Mouse (Mus musculus): ENCODE data around the gene Araf.
"Not testable (repeated sequence)": the region's sequence is repeated elsewhere in the genome, so short reads cannot be mapped to it uniquely, and the experiment has no call there.

Araf gene

DNA sequence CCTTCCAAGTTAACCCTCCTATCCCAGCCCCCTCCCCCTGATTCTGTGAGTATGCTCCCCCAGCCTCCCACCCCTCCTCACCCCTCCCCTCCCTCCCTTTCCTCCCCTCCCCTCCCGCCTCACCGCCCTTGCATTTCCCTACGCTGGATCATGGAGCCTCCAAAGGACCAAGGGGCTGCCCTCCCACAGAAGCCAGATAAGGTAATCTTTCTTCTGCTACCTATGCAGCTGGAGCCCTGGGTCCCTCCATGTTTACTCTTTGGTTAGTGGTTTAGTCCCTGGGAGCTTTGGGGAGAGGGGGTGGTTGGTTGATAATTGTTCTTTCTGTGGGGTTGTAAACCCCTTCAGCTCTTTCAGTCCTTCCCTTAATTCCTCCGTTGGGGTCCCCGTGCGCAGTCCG lies at the start of gene Araf:
Araf (plus strand) TSS at position 134 of the 400 bp plus-strand sequence.
- DNase-seq (ENCODE audit: low spot score): no peak

DNA sequence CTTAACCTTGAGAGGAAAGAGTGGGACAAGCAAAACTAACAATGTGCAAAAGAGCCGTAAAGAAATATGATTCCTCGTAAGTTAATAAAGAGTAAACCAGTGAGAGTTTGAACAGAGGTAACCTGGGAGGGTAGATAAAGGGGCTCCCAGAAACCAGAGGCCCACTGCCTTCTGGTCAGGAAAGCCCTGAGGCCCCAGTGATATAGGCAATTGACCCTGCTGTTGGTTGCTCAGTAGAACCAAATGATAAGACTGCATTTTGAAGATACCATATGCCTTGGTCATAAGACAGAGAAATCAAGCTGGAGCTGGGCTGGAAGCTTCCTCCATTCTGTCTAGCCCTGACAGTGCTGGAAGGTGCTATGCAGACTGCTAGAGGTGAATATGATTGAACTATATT lies 48.8 kb upstream of the Araf start:
- no peak for DNase-seq (ENCODE audit: low spot score)

DNA sequence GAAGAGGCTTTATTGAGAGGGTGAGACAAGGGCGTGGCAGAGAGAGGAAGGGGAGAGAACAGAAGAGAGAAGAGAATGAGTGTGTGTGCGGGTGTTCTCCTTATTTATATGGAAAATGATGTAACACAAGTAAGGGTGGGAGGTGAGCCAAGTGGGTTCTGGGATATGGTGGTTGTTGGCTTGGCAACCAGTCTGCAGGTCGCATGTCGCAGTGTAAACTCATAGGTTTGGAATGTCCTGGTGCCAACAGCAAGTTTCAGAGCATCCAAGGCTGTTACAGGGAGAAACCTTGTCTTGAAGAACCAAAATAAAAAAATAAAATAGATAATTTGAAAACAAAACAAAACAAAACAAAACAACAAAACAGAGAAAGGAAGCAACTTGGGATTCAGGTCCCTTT lies 36.4 kb upstream of the Araf start:
- DNase-seq (ENCODE audit: low spot score): no peak

DNA sequence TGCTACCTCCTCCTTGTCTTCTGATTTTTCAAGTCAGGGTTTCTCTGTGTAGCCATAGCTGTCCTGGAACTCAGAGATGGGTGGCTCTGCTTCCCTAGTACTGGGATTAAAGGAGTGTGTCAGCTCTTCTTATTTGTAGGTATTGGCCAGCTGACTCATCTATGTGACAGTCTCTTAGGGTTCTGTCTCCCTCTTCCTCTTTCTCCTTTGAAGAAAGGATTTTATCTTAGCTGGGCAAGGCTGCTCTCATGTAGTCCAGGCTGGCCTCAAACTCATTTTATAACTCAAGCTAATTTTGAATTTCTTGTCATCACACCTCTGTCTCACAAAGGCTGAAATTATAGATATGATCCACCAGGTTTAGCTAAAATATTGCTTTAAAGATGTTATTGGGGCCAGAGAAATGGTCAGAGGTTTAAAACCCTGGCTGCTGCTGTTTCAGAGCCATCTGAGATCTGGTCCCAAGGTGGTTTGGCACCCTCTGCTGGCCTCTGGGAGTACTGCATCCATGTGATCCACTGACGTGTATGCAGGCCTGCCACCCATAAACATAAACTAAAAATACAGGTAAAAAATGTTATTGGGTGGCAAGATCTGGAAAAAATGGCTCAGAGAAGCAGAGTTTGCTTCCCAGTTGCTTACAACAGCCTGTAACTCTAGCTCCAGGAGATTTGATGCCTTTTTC lies 26.8 kb upstream of the Araf start:
- peak; percentile 31 for DNase-seq (ENCODE audit: low spot score)

DNA sequence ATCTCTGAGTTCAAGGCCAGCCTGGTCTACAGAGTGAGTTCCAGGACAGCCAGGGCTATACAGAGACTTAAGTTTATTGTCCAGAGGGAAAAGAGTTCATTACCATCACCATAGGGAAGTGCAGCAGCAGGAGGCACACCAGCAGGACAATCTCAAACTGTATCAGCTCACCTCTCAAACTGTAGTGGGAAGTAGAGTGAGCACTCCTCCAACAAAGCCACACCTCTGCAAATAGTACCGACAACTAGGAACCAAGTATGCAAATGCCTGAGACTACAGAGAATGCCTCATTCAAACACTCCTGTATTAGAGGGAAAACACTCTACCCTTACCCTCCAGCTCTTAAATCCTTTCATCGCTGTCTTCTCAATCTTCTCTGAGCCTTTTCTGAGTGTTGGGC lies 25.9 kb upstream of the Araf start:
- no peak for DNase-seq (ENCODE audit: low spot score)

DNA sequence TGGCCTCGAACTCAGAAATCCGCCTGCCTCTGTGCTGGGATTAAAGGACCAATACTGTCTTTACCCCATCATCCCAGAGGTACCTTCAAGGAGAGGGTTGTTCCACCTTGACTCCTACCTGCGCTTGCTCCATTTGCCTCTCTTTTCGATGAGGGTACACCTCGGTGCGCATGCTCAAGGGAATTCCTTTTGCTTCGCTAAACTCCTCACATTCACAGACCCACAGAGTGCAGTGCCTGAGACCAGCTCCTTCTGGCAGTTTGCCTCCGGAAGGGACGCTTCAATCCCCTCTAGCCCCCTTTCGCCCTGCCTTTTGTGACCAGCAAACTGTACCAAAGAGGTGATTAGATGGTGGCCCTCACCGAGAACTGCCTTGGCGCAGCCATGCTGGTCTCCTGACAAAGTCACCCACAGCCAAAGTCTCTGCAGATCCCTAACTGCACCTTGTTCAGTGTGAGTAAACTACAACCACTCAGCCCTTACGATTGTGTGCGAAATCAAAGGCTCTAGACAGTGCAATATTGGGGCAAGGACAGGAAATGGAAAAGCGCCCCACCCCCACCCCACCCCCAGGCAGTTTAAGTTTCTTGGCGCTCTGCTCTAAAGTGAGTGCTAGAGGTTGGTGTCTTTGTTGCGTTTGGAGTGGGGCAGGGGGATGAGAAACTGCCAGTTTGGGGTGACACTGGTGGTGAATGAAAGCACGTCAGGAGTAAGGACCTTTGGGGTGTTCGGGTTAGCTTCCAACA lies 22.2 kb upstream of the Araf start:
- DNase-seq (ENCODE audit: low spot score): no peak

DNA sequence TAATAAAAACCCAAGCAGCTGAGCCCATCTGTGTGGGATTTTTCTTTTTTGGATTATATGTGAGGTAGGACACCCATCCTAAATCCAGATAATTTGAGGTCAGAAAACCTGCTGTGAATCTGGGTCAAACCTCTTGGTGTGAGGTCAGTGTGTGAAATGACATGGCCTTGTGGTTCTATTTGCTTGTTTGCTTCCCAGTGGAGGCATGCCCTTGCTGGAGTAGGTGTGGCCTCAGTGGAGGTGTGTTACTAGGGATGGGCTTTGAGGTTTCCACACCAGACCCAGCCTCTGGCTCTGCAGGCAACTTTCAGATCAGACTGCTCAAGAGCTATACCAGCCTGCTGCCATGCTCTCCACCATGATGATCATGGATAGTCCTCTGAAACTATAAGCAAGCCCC lies 20.0 kb upstream of the Araf start:
- no peak for DNase-seq (ENCODE audit: low spot score)

DNA sequence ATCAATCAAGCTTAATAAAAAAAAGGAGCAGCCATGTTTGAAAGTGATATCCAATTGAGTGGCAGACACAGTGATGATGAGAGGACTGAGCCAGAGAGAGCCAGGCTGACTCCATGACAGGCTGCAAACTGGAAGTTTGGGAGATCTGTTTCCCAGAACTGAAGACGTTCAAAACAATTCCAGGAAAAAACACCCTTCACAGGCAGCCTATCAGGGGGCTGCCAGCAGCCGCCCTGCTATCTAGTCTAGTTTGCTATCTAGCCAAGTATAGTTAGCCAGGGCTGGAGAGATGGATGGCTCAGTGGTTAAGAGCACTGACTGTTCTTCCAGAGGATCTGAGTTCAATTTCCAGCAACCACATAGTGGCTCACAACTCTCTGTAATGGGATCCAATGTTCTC lies 10.3 kb upstream of the Araf start:
- no peak for DNase-seq (ENCODE audit: low spot score)

DNA sequence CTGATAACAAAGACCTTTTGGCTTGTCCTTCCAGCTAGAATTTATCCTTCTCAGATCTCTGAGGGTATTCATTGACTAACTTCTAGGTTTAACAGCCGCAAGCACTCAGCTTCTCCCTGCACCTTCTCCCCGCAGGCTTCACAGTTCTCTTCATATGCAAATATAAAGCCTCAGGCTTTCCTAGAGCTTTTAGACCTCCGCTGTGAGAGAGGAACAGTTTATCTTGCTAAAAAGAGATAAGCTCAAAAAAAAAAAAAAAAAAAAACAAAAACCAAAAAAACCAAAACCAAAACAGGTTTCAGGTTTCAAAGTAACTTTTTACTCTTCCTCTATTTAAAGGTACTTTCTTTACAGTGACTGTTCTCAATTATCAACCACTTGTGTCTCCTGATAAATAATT lies 5.2 kb upstream of the Araf start:
- peak; percentile 32 for DNase-seq (ENCODE audit: low spot score)

DNA sequence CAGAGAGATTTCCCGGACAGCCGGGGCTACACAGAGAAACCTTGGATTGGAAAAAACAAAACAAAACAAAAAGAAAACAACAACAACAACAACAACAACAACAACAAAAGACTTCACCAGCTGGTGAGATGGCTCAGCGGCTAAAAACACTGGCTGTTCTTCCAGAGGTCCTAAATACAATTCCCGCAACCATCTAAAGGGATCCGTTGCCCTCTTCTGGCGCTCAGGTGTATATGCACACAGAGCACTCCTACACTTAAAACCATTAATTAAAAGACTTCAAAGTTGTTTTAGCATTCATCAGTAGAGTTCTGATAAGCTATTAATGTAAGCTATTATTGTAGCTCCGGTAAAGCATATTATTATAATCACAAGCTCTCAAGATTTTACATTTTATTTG lies 4.4 kb upstream of the Araf start:
- DNase-seq (ENCODE audit: low spot score): no peak

DNA sequence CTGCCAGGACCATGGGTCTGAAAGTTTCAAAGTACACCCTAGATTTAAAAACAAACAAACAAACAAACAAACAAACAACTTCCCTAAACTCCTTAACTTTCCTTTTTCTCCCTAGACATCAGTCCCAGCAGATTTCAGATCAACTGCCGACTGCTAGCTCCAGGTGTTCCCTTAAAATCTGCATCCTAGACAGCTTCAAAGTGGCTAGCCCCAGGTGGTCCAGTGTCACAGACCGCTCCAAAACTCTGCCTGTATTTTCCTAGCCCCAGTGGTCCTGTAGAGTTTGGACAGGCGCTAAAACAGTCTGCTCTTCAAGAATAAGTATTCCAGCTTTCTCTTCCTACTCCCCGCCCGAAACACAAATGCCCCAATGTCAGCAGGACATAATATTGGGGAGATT lies 3.4 kb upstream of the Araf start:
- no peak for DNase-seq (ENCODE audit: low spot score)

DNA sequence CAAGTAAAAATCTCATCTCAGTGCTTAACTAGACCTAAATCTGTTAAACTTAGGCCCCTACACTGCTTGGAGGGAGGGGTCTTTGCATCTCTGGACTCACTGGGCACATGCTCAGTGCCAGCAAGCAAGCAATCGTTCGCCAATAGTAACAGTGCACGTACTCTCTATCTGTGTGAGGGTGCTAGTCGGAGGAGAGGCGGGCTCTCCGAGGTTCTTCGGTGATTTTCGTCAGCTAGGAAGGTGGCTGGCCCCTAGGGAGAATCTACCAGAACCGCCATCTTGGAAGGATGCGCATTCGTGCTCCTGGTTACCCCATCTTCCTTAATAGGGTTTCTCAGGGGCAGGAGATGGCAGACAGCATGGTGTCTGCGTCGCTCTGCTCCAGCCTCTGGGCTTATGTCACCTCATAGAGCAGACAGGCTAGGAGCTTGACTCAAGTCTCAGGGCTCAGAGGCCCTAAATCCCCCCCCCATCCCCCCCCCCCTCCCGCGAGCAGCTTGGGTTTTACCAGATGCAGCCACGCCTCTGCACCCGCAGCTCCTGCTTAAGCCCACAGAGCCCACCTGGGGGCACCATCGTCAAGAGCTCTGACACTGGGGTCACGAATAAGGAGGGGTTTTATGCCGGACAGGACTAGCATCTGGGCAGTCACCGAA lies 655 bp downstream of the Araf start:
- peak; percentile 81 for DNase-seq (ENCODE audit: low spot score)

DNA sequence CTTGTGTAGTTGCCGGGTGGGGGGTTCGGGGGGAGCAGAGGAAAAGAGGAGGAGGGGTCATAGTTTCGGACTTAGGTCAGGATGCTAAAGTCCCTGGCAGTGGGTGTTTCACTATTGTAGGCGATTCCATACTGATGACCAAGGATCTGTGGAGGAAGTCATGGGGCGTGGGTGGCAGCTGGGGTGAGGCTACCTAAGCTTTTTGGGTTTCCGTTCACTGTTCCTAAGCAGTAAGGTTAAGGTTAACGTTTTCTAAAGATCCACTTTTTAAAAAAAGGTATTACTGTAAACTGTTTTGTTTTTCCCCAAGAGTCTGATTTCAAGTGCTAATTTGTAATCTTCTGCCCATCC lies 1.2 kb downstream of the Araf start:
- no peak for DNase-seq (ENCODE audit: low spot score)

DNA sequence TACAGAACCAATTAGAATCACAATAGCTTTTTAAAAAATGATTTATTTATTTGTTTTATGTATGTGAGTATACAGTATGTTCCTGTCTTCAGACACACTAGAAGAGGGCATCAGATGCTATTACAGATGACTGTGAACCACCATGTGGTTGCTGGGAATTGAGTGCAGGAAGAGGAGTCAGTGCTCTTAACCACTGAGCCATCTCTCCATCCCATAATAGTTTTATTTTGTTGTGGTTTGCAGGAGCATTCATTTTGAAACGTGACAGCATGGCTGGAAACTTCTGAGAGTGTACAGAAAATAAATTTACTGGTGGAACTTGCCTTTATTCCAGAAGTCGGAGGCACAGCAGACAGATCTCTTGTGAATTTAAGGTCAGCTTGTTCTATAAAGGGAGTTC lies 3.8 kb downstream of the Araf start:
- no peak for DNase-seq (ENCODE audit: low spot score)

DNA sequence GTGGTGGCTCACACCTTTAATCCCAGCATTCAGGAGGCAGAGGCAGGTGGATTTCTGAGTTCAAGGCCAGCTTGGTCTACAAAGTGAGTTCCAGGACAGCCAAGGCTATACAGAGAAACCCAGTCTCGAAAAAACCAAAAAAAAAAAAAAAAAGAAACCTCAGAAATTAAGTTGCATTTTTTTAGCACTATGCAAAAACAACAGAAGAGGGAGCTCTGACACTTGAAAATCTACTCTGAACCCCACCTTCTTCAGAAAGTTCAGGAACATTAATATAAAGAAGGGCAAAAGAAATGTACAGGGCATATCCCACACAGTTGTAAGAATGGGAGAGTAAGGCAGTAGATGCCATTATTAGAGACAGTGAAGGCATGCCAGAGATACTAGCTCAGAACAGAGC lies 6.7 kb downstream of the Araf start:
- not testable (repeated sequence) for DNase-seq (ENCODE audit: low spot score)

DNA sequence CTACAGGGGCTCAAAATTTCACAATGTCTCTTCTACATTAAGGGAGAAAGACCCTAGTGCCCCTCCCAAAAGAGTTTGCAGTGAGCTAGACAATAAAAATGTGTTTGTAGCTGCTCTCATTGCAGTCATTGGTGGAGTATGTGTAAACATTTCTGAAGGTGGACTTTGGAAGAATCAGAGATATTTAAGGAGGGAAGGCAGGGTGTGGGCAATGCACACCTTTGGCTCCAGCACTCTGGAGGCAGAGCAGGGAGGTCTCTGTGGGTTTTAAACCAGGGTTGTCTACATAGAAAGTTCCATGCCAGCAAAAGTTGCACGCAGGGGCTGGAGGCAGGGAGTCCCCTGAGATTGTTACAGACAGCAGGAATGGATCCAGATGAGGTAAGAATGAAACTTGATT lies 8.7 kb downstream of the Araf start:
- DNase-seq (ENCODE audit: low spot score): no peak

DNA sequence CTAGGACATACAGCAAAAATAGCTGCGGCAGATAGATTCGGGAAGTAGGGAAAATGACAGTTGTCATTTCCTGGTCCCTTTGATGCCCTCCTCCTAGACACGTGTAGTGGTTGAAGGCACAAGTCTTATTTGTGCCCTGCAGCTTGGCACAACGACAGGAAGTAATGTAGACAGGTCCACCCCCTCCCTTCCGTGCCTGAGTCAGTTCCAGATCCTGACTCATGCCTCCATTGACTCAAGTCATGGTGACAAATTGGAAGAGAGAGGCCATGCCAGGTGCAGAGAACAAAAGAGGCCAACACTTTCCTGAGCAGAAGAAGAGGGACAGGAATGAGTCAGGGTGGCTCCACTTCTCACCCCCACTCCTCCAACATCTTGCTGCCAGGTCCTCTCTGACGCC lies 19.4 kb downstream of the Araf start:
- no peak for DNase-seq (ENCODE audit: low spot score)

DNA sequence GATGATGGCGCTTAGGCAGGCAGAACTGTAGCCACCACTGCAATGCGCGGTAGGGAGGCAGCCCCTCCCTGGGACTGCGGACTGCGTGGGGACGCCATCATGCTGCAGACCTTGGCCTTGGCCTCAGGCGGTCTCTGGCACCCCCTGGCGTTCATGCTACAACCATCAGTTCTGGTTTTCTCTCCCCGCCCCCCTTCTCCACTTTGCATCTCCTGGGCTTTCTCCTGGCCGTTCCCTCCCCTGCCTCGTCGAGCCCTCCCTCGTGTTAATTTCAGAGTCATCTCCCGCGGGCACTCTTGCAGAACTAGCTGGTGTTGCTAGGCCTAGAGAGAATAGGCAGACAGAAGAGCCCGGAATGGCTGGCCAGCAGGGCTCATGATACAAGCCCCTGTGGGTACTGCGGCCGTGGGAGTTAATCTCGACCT lies 21.6 kb downstream of the Araf start:
- peak; percentile 70 for DNase-seq (ENCODE audit: low spot score)

DNA sequence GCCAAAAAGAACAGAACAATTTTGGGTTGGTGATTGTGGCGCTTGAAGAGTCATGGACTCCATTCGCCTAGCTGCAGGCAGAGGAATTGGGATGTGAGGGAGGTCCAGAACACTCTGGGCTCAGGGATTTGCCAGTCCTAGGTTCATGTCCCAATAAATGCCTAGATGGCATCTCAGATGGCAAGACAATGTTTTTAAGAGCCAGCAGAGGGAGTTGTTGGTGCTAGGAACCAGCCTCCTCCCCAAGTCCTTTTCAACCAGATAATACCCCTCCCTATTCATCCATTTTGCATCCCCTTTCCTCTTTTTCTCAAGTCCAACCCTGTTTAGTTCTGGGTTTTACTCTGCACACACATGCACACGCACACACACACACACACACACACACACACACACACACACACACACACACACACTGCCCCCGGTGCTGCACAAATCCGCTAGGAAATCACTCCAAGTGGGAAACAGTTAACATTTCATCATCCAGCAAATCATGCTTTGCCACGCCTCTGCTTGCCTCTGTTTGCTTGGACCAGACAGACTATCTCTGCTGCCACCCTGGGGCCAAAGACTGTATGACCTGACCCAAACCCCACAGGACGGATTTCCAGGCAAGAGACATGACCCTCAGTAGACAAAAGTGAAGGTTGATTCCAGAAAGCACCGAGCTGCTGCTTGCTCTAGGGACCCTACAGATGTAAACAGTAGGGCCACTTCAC lies 22.3 kb downstream of the Araf start:
- DNase-seq (ENCODE audit: low spot score): peak; percentile 44

DNA sequence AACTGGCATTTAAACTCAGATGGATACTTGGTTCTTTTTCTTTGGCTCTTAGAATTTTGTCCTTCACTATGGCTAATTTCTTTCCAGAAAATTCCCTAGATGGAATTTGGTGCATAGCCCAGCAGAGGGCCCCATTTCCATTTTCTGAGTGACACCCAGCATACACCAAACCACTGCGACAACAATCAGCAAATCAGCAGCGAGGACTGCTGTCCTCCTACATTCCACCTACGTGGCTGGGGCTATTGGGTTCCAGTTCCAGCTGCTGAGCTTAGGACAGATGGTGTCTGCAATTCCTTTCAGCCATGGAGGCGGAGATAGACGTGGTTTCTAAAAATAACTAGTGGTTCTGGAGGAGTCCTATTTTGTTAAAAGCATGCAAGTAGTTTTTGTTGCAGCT lies 31.3 kb downstream of the Araf start:
- peak; percentile 14 for DNase-seq (ENCODE audit: low spot score)

DNA sequence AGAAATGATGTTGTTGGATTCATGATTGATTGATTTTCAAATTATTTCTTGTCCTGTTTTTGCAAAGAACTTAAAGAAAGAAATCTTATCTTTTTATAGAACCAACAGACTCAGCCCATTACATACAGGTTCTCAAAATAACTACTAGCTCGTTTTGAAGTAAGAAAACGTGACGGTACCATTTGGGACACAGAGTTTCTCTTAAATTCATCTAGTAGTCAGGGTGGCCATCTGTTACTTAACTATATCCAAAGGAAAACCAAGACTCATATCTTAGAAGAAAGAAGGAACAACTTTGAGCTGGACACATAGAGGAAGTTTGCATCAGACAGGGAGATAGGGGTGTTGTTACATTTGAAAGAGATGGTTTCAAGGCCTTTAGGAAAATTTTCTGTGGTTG lies 49.6 kb downstream of the Araf start:
- DNase-seq (ENCODE audit: low spot score): no peak

DNA sequence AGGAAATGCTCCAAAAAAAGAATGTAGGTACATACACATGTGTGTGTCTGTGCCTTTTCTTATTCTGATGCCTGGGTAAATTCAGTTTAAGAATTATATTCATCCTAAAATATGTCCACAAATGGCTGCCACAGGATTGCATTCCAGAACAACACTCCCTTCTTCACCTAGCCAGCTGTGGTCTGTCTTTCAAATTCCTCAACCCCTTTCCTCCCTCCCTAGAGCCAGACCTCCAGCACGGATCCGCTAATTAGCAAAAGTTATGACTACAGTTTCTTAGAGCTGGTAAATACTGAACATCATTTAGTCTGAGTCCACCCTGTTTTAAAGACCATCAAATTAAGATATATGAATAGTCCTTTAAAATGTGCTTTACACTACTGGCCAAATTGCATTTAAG lies 50.2 kb downstream of the Araf start:
- no peak for DNase-seq (ENCODE audit: low spot score)

All from yolk sac, embryonic 10.5 days (tissue).